Comparison of ENCODE assay signal across 8 mouse cellular contexts in genomic region chr8:11311681-11312348, GRCm38 (mm10). TPM values are rescaled to one million over a fixed set of nuclear protein-coding genes. Genes with fewer than 3 reads are reported as not detected.
DNase-seq lines count a peak whose midpoint lies in the region; ATAC-seq lines count a peak whose summit lies in the region.

No protein-coding gene starts in this region.

- peak; percentile 19; the same call in 1 of the 2 replicates for ATAC-seq in granulocyte monocyte progenitor cell, adult 5-6 weeks (replicated peaks; ENCODE audit: poor library complexity, severe bottlenecking)
- ATAC-seq in intestine, embryonic 15.5 days: peak; percentile 15; the same call in 1 of the 2 replicates
- no peak for ATAC-seq in liver, embryonic 15.5 days (ENCODE audit: insufficient read depth)
- ATAC-seq in neural tube, embryonic 15.5 days (ENCODE audit: low FRiP score): peak; percentile 42; the same call in 1 of the 2 replicates

- no peaks in the 10 kb centered on the region for H3K36me3 ChIP-seq in intestine, embryonic 15.5 days
- H3K36me3 ChIP-seq in liver, embryonic 15.5 days (replicated peaks): no peaks in the 10 kb centered on the region
- H3K36me3 ChIP-seq in neural tube, embryonic 15.5 days: no peaks in the 10 kb centered on the region

- H3K27me3 ChIP-seq in intestine, embryonic 15.5 days (replicated peaks): no peaks in the 10 kb centered on the region
- H3K27me3 ChIP-seq in liver, embryonic 15.5 days: peaks cover 57% of the 10 kb centered on the region
- H3K27me3 ChIP-seq in neural tube, embryonic 15.5 days (replicated peaks): peaks cover 73% of the 10 kb centered on the region

- H3K27ac ChIP-seq in intestine, embryonic 15.5 days: peak overlapping the region; percentile 85
- H3K27ac ChIP-seq in liver, embryonic 15.5 days (replicated peaks): no peak overlapping the region
- H3K27ac ChIP-seq in neural tube, embryonic 15.5 days (replicated peaks): peak overlapping the region; percentile 67

- peak; percentile 53 to 54 for DNase-seq in adrenal gland, adult 18-20 months (ENCODE audit: low spot score in 2 of 2)
- DNase-seq in adrenal gland, adult 8-10 months: no peak
- peak; percentile 59 for DNase-seq in embryo, embryonic 10.5 days (ENCODE audit: low spot score)
- no peak for DNase-seq in spleen, postnatal 36 days (ENCODE audit: low spot score in 2 of 2)

- peaks cover 41% of the 10 kb centered on the region for H3K4me1 ChIP-seq in intestine, embryonic 15.5 days (replicated peaks)
- H3K4me1 ChIP-seq in liver, embryonic 15.5 days (replicated peaks): peaks cover 3% of the 10 kb centered on the region; the same call in 1 of the 2 replicates
- H3K4me1 ChIP-seq in neural tube, embryonic 15.5 days: peaks cover 38% of the 10 kb centered on the region

- peak overlapping the region; percentile 79 for H3K9ac ChIP-seq in intestine, embryonic 15.5 days
- peak overlapping the region; percentile 42; the same call in 1 of the 2 replicates for H3K9ac ChIP-seq in liver, embryonic 15.5 days
- peak overlapping the region; percentile 64 for H3K9ac ChIP-seq in neural tube, embryonic 15.5 days (replicated peaks)

- peak overlapping the region; percentile 91 for H3K4me2 ChIP-seq in intestine, embryonic 15.5 days (replicated peaks)
- H3K4me2 ChIP-seq in liver, embryonic 15.5 days: peak overlapping the region; percentile 62
- H3K4me2 ChIP-seq in neural tube, embryonic 15.5 days: peak overlapping the region; percentile 93

- peak overlapping the region; percentile 72 for H3K4me3 ChIP-seq in intestine, embryonic 15.5 days (replicated peaks)
- peak overlapping the region; percentile 53 for H3K4me3 ChIP-seq in liver, embryonic 15.5 days (replicated peaks)
- H3K4me3 ChIP-seq in neural tube, embryonic 15.5 days (replicated peaks): peak overlapping the region; percentile 60

- no peaks in the 10 kb centered on the region for H3K9me3 ChIP-seq in intestine, embryonic 15.5 days
- H3K9me3 ChIP-seq in liver, embryonic 15.5 days (replicated peaks): no peaks in the 10 kb centered on the region
- no peaks in the 10 kb centered on the region for H3K9me3 ChIP-seq in neural tube, embryonic 15.5 days (replicated peaks)

- 4% methylated on average over 34 of the region's 34 CpGs for WGBS in intestine, embryonic 15.5 days
- 4% methylated on average over 34 of the region's 34 CpGs for WGBS in liver, embryonic 15.5 days (ENCODE audit: insufficient replicate concordance)
- 2% methylated on average over 34 of the region's 34 CpGs for WGBS in neural tube, embryonic 15.5 days

RNA-seq across cellular contexts. Expression of gene Col4a2, which starts 0.8 kb away (rescaled TPM):
- 100 to 1,000 TPM; 131 to 150 TPM for total RNA-seq in adrenal gland, adult 18-20 months (2021)
- total RNA-seq in adrenal gland, adult 8-10 months (2022): 100 to 1,000 TPM; 122 to 162 (median 137) TPM
- total RNA-seq in granulocyte monocyte progenitor cell, adult 5-6 weeks (2014; fragmentation: Nextera tagmentation): 0.04 and 0.52 TPM in 2 replicates
- 0.26 TPM in 1 of 2 replicates, not detected in the other for total RNA-seq in granulocyte monocyte progenitor cell, adult 5-6 weeks (2017)
- polyA plus RNA-seq in intestine, embryonic 15.5 days (2015; fragmentation: Nextera tagmentation; extraction: Ambion mirVana): 60.2 and 61.4 TPM in 2 replicates
- polyA plus RNA-seq in liver, embryonic 15.5 days (2015; fragmentation: Nextera tagmentation; extraction: Ambion mirVana): 7.9 and 9.1 TPM in 2 replicates
- 35.4 and 43.7 TPM in 2 replicates for polyA plus RNA-seq in neural tube, embryonic 15.5 days (2015; fragmentation: Nextera tagmentation; extraction: Ambion mirVana)

RNA-seq across cellular contexts. Expression of gene Col4a1, which starts 0.8 kb away (rescaled TPM):
- 100 to 1,000 TPM; 250 to 364 TPM for total RNA-seq in adrenal gland, adult 18-20 months (2021)
- 100 to 1,000 TPM; 276 to 357 (median 298) TPM for total RNA-seq in adrenal gland, adult 8-10 months (2022)
- not detected in 2 replicates for total RNA-seq in granulocyte monocyte progenitor cell, adult 5-6 weeks (2014; fragmentation: Nextera tagmentation)
- 0.22 and 0.67 TPM in 2 replicates for total RNA-seq in granulocyte monocyte progenitor cell, adult 5-6 weeks (2017)
- polyA plus RNA-seq in intestine, embryonic 15.5 days (2015; fragmentation: Nextera tagmentation; extraction: Ambion mirVana): 161 and 170 TPM in 2 replicates
- polyA plus RNA-seq in liver, embryonic 15.5 days (2015; fragmentation: Nextera tagmentation; extraction: Ambion mirVana): 20.5 and 27.6 TPM in 2 replicates
- 79.3 and 96.2 TPM in 2 replicates for polyA plus RNA-seq in neural tube, embryonic 15.5 days (2015; fragmentation: Nextera tagmentation; extraction: Ambion mirVana)

Comparison
In these comparisons a context has a peak if more than half of its experiments do, and no peak if none do; other contexts are left out.
1. DNase-seq: peak in adrenal gland, adult 18-20 months (2 of 2) and embryo, embryonic 10.5 days (single experiment); none in adrenal gland, adult 8-10 months (single experiment) and spleen, postnatal 36 days (0 of 2).
2. RNA of gene Col4a2, which starts 0.8 kb away (total RNA-seq): 131 to 150 TPM in adrenal gland, adult 18-20 months and 122 to 162 TPM in adrenal gland, adult 8-10 months; 0.04 to 0.52 TPM in granulocyte monocyte progenitor cell, adult 5-6 weeks; every median in the first group is over 10 times any median in the second.
3. RNA of gene Col4a1, which starts 0.8 kb away (total RNA-seq): 250 to 364 TPM in adrenal gland, adult 18-20 months and 276 to 357 TPM in adrenal gland, adult 8-10 months; 0.22 to 0.67 TPM in granulocyte monocyte progenitor cell, adult 5-6 weeks; every median in the first group is over 100 times any median in the second.
4. Peak in every context shown above with its lines, with median percentiles within 50 percentile points of each other: H3K4me2 ChIP-seq, H3K4me3 ChIP-seq and H3K9ac ChIP-seq.